Mouse (Mus musculus): Measurements from ENCODE around the gene Gm21885. TPM values are rescaled to one million over a fixed set of nuclear protein-coding genes. Genes with fewer than 3 reads are reported as not detected.

Gene Gm21885
- polyA plus RNA-seq, 1 experiment from 2014 or later, result 0.45 TPM

- no peak overlapping the region for H3K4me3 ChIP-seq
- no peaks in the 10 kb centered on the region for H3K36me3 ChIP-seq
- no peak for ATAC-seq (replicated peaks)
- 46% methylated on average over 5 of the region's 5 CpGs for WGBS
- H3K4me1 ChIP-seq, result peaks cover 39% of the 10 kb centered on the region
- H3K27ac ChIP-seq (replicated peaks), result 0 out of 2 replicates have a peak overlapping the region, but pooled peaks have one; percentile 94
- no peak overlapping the region for H3K9ac ChIP-seq (replicated peaks)
- H3K27me3 ChIP-seq, result no peaks in the 10 kb centered on the region
- H3K4me2 ChIP-seq (replicated peaks), result no peak overlapping the region
- H3K9me3 ChIP-seq, result no peaks in the 10 kb centered on the region
Measured at GRCm38 (mm10) chr11:94323271-94323925, 41.7 kb downstream of the Gm21885 start.

- no peak overlapping the region for H3K9ac ChIP-seq (replicated peaks)
- WGBS, result 91% methylated on average over 5 of the region's 5 CpGs
Measured at GRCm38 (mm10) chr11:94324618-94325017, 42.9 kb downstream of the Gm21885 start.

GRCm38 (mm10) chr11:94326961-94327411, 45.3 kb downstream of the Gm21885 start:
- WGBS, result 0% methylated on average over 10 of the region's 10 CpGs
- H3K27me3 ChIP-seq, result no peaks in the 10 kb centered on the region
- peak overlapping the region; percentile 91 for H3K4me2 ChIP-seq (replicated peaks)
- peaks cover 54% of the 10 kb centered on the region for H3K4me1 ChIP-seq
- H3K9ac ChIP-seq (replicated peaks), result peak overlapping the region; percentile 92
- H3K36me3 ChIP-seq, result no peaks in the 10 kb centered on the region
- H3K9me3 ChIP-seq, result no peaks in the 10 kb centered on the region
- H3K27ac ChIP-seq (replicated peaks), result peak overlapping the region; percentile 99
- ATAC-seq (replicated peaks), result peak; percentile 82
- H3K4me3 ChIP-seq, result peak overlapping the region; percentile 60

More at GRCm38 (mm10) chr11:94324618-94325017, 42.9 kb downstream of the Gm21885 start:
- Histone ChIP-seq H3K4me2 (replicated peaks) (no peak overlapping the region), H3K36me3 (no peaks in the 10 kb centered on the region), H3K4me1 (peaks cover 43% of the 10 kb centered on the region), H3K27ac (replicated peaks) (no peak overlapping the region), H3K9me3 (no peaks in the 10 kb centered on the region), H3K4me3 (no peak overlapping the region), H3K27me3 (no peaks in the 10 kb centered on the region)
- ATAC-seq (replicated peaks), result no peak

GRCm38 (mm10) chr11:94327693-94328643, 46.3 kb downstream of the Gm21885 start, which contains the start of gene Ankrd40:
TSS of gene Ankrd40 (plus strand) at chr11:94328001.
- Histone ChIP-seq H3K9me3 (no peaks in the 10 kb centered on the region), H3K4me1 (peaks cover 45% of the 10 kb centered on the region), H3K9ac (replicated peaks) (peak within 1 kb of the TSS; percentile 92), H3K36me3 (no peaks in the 10 kb centered on the region), H3K27me3 (no peaks in the 10 kb centered on the region), H3K4me2 (replicated peaks) (peak within 1 kb of the TSS; percentile 91), H3K27ac (replicated peaks) (peak within 1 kb of the TSS; percentile 99), H3K4me3 (peak within 1 kb of the TSS; percentile 60)
- WGBS, result under 1% methylated on average over 77 of the region's 78 CpGs
- peak; percentile 88 for ATAC-seq (replicated peaks)

- ATAC-seq (replicated peaks), result peak; percentile 11
- Histone ChIP-seq H3K27ac (replicated peaks) (peak overlapping the region; percentile 99), H3K4me3 (peak overlapping the region; percentile 60), H3K4me1 (peaks cover 45% of the 10 kb centered on the region), H3K36me3 (no peaks in the 10 kb centered on the region), H3K4me2 (replicated peaks) (peak overlapping the region; percentile 91), H3K27me3 (no peaks in the 10 kb centered on the region), H3K9me3 (no peaks in the 10 kb centered on the region), H3K9ac (replicated peaks) (peak overlapping the region; percentile 92)
- under 1% methylated on average over 10 of the region's 10 CpGs for WGBS
Measured at GRCm38 (mm10) chr11:94328644-94329025, 47.0 kb downstream of the Gm21885 start.

- Histone ChIP-seq H3K4me2 (replicated peaks) (0 out of 2 replicates have a peak overlapping the region, but pooled peaks have one; percentile 91), H3K9me3 (no peaks in the 10 kb centered on the region), H3K4me3 (peak overlapping the region; percentile 60; the same call in 1 of the 2 replicates), H3K36me3 (peaks cover 2% of the 10 kb centered on the region; the same call in 1 of the 2 replicates), H3K9ac (replicated peaks) (no peak overlapping the region), H3K4me1 (peaks cover 45% of the 10 kb centered on the region), H3K27me3 (no peaks in the 10 kb centered on the region), H3K27ac (replicated peaks) (peak overlapping the region; percentile 99)
- no peak for ATAC-seq (replicated peaks)
- 31% methylated on average over 4 of the region's 4 CpGs for WGBS
Measured at GRCm38 (mm10) chr11:94329270-94329891, 47.7 kb downstream of the Gm21885 start.

GRCm38 (mm10) chr11:94330211-94330610, 48.5 kb downstream of the Gm21885 start:
- Histone ChIP-seq H3K4me2 (replicated peaks) (no peak overlapping the region), H3K9ac (replicated peaks) (no peak overlapping the region; the same call in 1 of the 2 replicates), H3K4me3 (no peak overlapping the region), H3K36me3 (peaks cover 9% of the 10 kb centered on the region), H3K9me3 (no peaks in the 10 kb centered on the region), H3K27me3 (no peaks in the 10 kb centered on the region), H3K4me1 (peaks cover 45% of the 10 kb centered on the region), H3K27ac (replicated peaks) (0 out of 2 replicates have a peak overlapping the region, but pooled peaks have one; percentile 40)
- ATAC-seq (replicated peaks), result no peak
- 92% methylated on average over 3 of the region's 3 CpGs for WGBS

- Histone ChIP-seq H3K4me1 (peaks cover 34% of the 10 kb centered on the region), H3K36me3 (peaks cover 29% of the 10 kb centered on the region), H3K9ac (replicated peaks) (no peak overlapping the region), H3K4me3 (no peak overlapping the region), H3K27ac (replicated peaks) (no peak overlapping the region), H3K4me2 (replicated peaks) (no peak overlapping the region), H3K27me3 (no peaks in the 10 kb centered on the region), H3K9me3 (no peaks in the 10 kb centered on the region)
- ATAC-seq (replicated peaks), result no peak
- 90% methylated on average over 6 of the region's 6 CpGs for WGBS
Measured at GRCm38 (mm10) chr11:94332726-94333125, 51.1 kb downstream of the Gm21885 start.

- no peak for ATAC-seq (replicated peaks)
- Histone ChIP-seq H3K9ac (replicated peaks) (no peak overlapping the region), H3K4me3 (no peak overlapping the region), H3K4me2 (replicated peaks) (no peak overlapping the region), H3K27me3 (no peaks in the 10 kb centered on the region), H3K36me3 (peaks cover 46% of the 10 kb centered on the region), H3K9me3 (no peaks in the 10 kb centered on the region), H3K4me1 (peaks cover 22% of the 10 kb centered on the region), H3K27ac (replicated peaks) (no peak overlapping the region)
- WGBS, result 77% methylated on average over 8 of the region's 8 CpGs
Measured at GRCm38 (mm10) chr11:94334386-94334968, 52.8 kb downstream of the Gm21885 start.
